Mouse (Mus musculus) gastrocnemius, postnatal 4 days (tissue): ENCODE measurements around the gene Trim5. TPM values are rescaled to one million over a fixed set of nuclear protein-coding genes. Genes with fewer than 3 reads are reported as not detected.
"Not testable (repeated sequence)": the region's sequence is repeated elsewhere in the genome, so short reads cannot be mapped to it uniquely, and the experiment has no call there.

Source experiments
- DNase-seq, 2 experiments: peaks; one replicate each; pipeline ENCODE4 v3.0.0; 2021 to 2022; ENCODE audit warnings: low spot score in 2 of 2, mixed read lengths in 2 of 2
- long read RNA-seq, 2 experiments: library from polyadenylated mRNA; stranded (forward); transcript quantifications; one replicate each; pipeline ENCODE4 v2.0.0; 2021
- total RNA-seq, 2 experiments: library from RNA; stranded (reverse); gene quantifications; 2 replicates each; pipeline ENCODE4 v1.2.3; 2021

Gene Trim5
- 1 to 10 TPM in 1 of 2 experiments, under 1 TPM in 1; 0.98 to 1.5 TPM for total RNA-seq
- long read RNA-seq, experiment 1, partial matches to known transcripts: 0 of 1 reads
- long read RNA-seq, experiment 1, other reads (novel, unspliced or antisense): 0 of 1 reads
- long read RNA-seq, experiment 2, partial matches to known transcripts: 0 of 1 reads
- long read RNA-seq, experiment 2, other reads (novel, unspliced or antisense): 1 of 1 reads

GRCm38 (mm10) chr7:104287576-104288443 is at the start of gene Trim5:
Gene Trim5, minus strand, starts transcription at chr7:104288094.
- not testable (repeated sequence) for DNase-seq

GRCm38 (mm10) chr7:104335547-104335946 is 47.7 kb upstream of the Trim5 start:
- DNase-seq: not testable (repeated sequence)

- DNase-seq: not testable (repeated sequence)
These were observed 41.3 kb upstream of the Trim5 start, which contains the start of gene Trim34b for GRCm38 (mm10) chr7:104329171-104329570. Gene Trim34b, plus strand, starts transcription at chr7:104329471.

GRCm38 (mm10) chr7:104322028-104322427 is 34.1 kb upstream of the Trim5 start:
- no peak for DNase-seq

- not testable (repeated sequence) for DNase-seq
These were observed 27.6 kb upstream of the Trim5 start, which contains the start of gene Trim12a for GRCm38 (mm10) chr7:104315369-104316080. Gene Trim12a, minus strand, starts transcription at chr7:104315466.

- DNase-seq: no peak
These were observed 27.0 kb upstream of the Trim5 start for GRCm38 (mm10) chr7:104314796-104315353.

GRCm38 (mm10) chr7:104291638-104292400 is 3.9 kb upstream of the Trim5 start:
- DNase-seq: no peak

GRCm38 (mm10) chr7:104290641-104291040 is 2.7 kb upstream of the Trim5 start:
- DNase-seq: no peak

- DNase-seq: not testable (repeated sequence)
These were observed 8.5 kb downstream of the Trim5 start for GRCm38 (mm10) chr7:104279361-104279760.

- not testable (repeated sequence) for DNase-seq
These were observed 22.6 kb downstream of the Trim5 start for GRCm38 (mm10) chr7:104265335-104265734.

- DNase-seq: not testable (repeated sequence)
These were observed 27.5 kb downstream of the Trim5 start for GRCm38 (mm10) chr7:104260380-104260779.

- peak in 1 of 2 experiments; percentile 23 for DNase-seq
These were observed 43.4 kb downstream of the Trim5 start, which contains the start of gene Trim34a for GRCm38 (mm10) chr7:104244287-104245181. Gene Trim34a, plus strand, starts transcription at chr7:104244457.

GRCm38 (mm10) chr7:104243616-104244015 is 44.3 kb downstream of the Trim5 start:
- DNase-seq: no peak

GRCm38 (mm10) chr7:104240857-104241256 is 47.0 kb downstream of the Trim5 start:
- DNase-seq: no peak

- no peak for DNase-seq
These were observed 56.7 kb downstream of the Trim5 start for GRCm38 (mm10) chr7:104231203-104231602.

- DNase-seq: peak; percentile 53 to 82
These were observed 69.0 kb downstream of the Trim5 start, which contains the start of gene Trim6 for GRCm38 (mm10) chr7:104218701-104219569. Gene Trim6, plus strand, starts transcription at chr7:104218793.

- no peak for DNase-seq
These were observed 70.0 kb downstream of the Trim5 start for GRCm38 (mm10) chr7:104217881-104218280.

GRCm38 (mm10) chr7:104216011-104216535 is 71.8 kb downstream of the Trim5 start:
- no peak for DNase-seq
